Mouse (Mus musculus) heart, adult 2 months (tissue): ENCODE results near the gene Smndc1. TPM values are rescaled to one million over a fixed set of nuclear protein-coding genes. Genes with fewer than 3 reads are reported as not detected.
A peak's percentile ranks its signal among the peaks of the same experiment; 100 is the strongest.

Source experiments
- DNase-seq, 2 experiments: peaks; one replicate each; pipeline ENCODE4 v3.0.0; 2021
- H3K27ac ChIP-seq: fragments of 200-600 bp; 2 replicates; pipeline ENCODE4 v1.8.1; 2022
- H3K27me3 ChIP-seq: fragments of 200-500 bp; 2 replicates; pipeline ENCODE4 v1.6.1; 2012; ENCODE audit warnings: mild to moderate bottlenecking, low read length, inconsistent platforms, mixed read lengths; ENCODE audit not compliant: control insufficient read depth, insufficient read depth
- H3K36me3 ChIP-seq: fragments of 200-500 bp; 2 replicates; pipeline ENCODE4 v1.6.1; 2012; ENCODE audit warnings: low read length, inconsistent platforms; ENCODE audit not compliant: control insufficient read depth, insufficient read depth
- H3K4me1 ChIP-seq: fragments of 200-500 bp; 2 replicates; pipeline ENCODE4 v1.6.1; 2011; ENCODE audit warnings: low read length; ENCODE audit not compliant: control insufficient read depth, insufficient read depth
- H3K4me3 ChIP-seq: fragments of 200-600 bp; 2 replicates; pipeline ENCODE4 v1.8.1; 2022
- H3K79me2 ChIP-seq: fragments of 200-500 bp; replicated peaks from 2 replicates; pipeline ENCODE4 v1.6.1; 2012; ENCODE audit warnings: mild to moderate bottlenecking, inconsistent platforms, low read length, moderate library complexity, mixed read lengths; ENCODE audit not compliant: control insufficient read depth, insufficient read depth
- H3K9ac ChIP-seq: fragments of 200-500 bp; 2 replicates; pipeline ENCODE4 v1.6.1; 2012; ENCODE audit warnings: low read depth, mild to moderate bottlenecking, control low read depth, inconsistent platforms, low read length, mixed read lengths
- CTCF ChIP-seq: fragments of 200-600 bp; IDR thresholded peaks from 2 replicates; pipeline ENCODE4 v1.8.1; 2022; ENCODE audit warnings: antibody characterized with exemption, mild to moderate bottlenecking, moderate library complexity
- EP300 ChIP-seq: fragments of 200-500 bp; IDR thresholded peaks from 2 replicates; pipeline ENCODE4 v1.6.1; 2011; ENCODE audit warnings: low read depth, low read length, control low read depth; ENCODE audit not compliant: insufficient read depth
- POLR2A ChIP-seq: fragments of 200-500 bp; IDR thresholded peaks from 2 replicates; pipeline ENCODE4 v1.6.1; 2011; ENCODE audit warnings: mild to moderate bottlenecking, low read depth, low read length, control low read depth; ENCODE audit not compliant: insufficient read depth
- WGBS: fragments of 180-500 bp; shearing (Covaris S2); methylation state at CpG from one replicate; pipeline ENCODE4 v1.1.7; 2018; 5-methylcytosine and 5-hydroxymethylcytosine counted together
- intact Hi-C: fragments of 180-260 bp; cut with DNase I; formaldehyde crosslinking; loops from one replicate; pipeline ENCODE4 v1.15.1; 2025
- polyA plus RNA-seq: library from polyadenylated mRNA; depleted of rRNA; stranded (reverse); fragments of >200 nt; gene quantifications from 2 replicates; pipeline ENCODE4 v1.2.3, GENCODE M21; 2012
- total RNA-seq, 2 experiments: library from RNA; stranded (reverse); gene quantifications; 2 replicates each; pipeline ENCODE4 v1.2.3; 2021

Gene Smndc1
- total and polyA plus RNA-seq, 3 experiments: 6.2 to 35.5 (median 32.7) TPM

DNA sequence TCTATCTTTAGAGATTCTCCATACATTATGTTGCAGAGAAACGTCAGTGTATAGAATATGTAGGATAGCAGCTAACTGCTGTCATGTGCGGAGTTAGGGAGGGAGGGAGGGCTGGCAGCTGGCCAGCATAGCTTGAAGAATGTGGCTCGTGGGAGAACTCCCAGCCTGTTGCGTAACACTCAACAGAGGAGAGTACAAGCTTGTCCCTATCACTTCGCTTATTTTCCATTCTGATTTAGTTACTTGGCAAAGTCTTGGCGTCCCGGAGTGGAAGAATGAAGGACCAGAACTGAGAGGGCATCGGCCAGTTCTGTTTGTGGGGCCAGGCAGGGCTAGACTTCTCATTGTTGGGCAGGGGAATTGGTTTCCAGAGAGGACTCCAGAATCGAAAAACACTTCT is 25.4 kb downstream of the Smndc1 start:
- intact Hi-C loops: loop anchor here (5.0 kb wide), 1 partner anchor 358 kb away; no protein-coding TSS in a partner anchor
- 5% methylated on average over 9 of the region's 9 CpGs for WGBS
- TF ChIP-seq POLR2A: peak; percentile 48; the same call in 1 of the 2 replicates
- TF ChIP-seq EP300: peak; percentile 88
- no peak for TF ChIP-seq CTCF

DNA sequence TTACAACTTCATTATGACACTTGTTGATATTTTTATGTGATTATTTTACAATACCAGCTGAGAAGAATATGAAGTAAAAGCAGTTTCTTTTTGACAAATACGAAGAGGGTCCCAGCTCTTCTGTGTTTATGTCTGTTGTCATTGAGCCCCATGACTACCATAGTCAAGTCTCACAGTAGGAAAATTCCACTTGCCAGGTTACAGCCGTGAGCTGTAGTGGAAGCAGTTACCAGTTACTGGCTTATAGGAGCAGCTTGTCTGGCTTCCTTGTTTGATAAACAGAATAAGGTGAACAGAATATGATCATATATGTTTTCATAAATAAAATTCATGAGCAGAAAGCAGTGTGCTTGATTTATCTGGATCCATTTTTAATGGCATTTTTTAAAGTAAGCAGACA is 25.8 kb downstream of the Smndc1 start:
- H3K79me2 ChIP-seq: no peaks in the 10 kb centered on the region; the same call in 1 of the 2 replicates
- H3K27ac ChIP-seq: peak overlapping the region; percentile 76
- DNase-seq: no peak
- no peak overlapping the region for H3K9ac ChIP-seq
- TF ChIP-seq POLR2A (no peak), EP300 (no peak), CTCF (no peak)
- H3K36me3 ChIP-seq: peaks cover 8% of the 10 kb centered on the region
- no peaks in the 10 kb centered on the region for H3K27me3 ChIP-seq
- intact Hi-C loops: no loop called here
- WGBS: 26% methylated on average over 2 of the region's 2 CpGs
- peaks cover 10% of the 10 kb centered on the region for H3K4me1 ChIP-seq
- no peak overlapping the region for H3K4me3 ChIP-seq

More for the DNA sequence above, 25.4 kb downstream of the Smndc1 start:
- Histone ChIP-seq H3K36me3 (peaks cover 8% of the 10 kb centered on the region), H3K4me1 (peaks cover 10% of the 10 kb centered on the region), H3K27me3 (no peaks in the 10 kb centered on the region), H3K4me3 (peak overlapping the region; percentile 25; the same call in 1 of the 2 replicates), H3K9ac (peak overlapping the region; percentile 54; the same call in 1 of the 2 replicates), H3K27ac (peak overlapping the region; percentile 76), H3K79me2 (no peaks in the 10 kb centered on the region; the same call in 1 of the 2 replicates)
- DNase-seq: peak; percentile 77

DNA sequence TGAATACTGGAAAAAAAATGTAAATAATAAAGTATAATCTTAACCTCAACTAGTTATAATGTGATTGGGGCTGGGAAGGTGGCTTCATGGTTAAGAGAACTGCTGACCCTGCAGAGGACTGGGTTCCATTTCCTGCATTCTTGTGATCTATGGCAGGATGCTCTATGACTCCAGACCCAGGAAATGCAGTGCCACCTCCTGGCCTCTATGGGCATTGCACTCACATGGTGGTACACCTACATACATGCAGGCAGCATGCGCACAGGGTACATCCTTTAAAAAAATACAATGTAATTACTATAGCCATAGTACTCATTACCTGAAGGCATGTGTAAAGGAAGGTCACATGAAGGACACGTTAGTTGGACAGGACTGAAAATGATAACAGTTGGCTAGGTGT is 27.4 kb downstream of the Smndc1 start:
- DNase-seq: peak in 1 of 2 experiments; percentile 9
- intact Hi-C loops: no loop called here

DNA sequence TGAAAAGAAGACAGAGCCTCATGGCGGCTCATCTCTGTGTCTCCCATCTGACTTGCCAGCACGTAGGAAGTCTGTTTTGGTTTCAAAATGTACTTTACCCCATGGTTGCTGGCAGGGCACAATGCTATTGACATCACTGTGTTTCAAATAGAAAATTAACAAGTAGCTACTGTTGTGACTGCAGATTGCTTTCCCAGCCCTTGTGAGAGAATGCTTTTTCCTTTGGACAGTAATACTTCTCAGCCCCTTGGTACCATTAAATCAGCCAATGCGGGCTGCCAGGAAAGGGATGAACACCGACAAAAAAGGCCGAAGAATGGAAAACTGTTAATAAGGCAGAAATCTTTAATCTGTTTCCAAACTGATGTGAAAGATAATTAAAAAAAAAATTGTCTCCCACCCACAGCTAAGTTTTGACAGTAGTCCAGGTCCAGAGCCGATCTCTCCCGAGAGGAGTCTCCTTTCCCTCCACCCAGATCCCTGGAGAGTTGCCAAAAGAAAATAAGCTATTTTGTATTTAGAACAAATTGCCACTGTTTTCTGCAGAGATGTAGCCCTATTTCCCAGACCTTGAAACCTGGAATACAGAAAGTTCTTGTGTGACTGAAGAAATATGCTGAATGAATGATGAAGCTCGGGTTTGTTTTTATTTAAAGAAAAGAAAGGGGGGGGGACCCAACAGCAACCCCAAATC is 30.0 kb downstream of the Smndc1 start:
- WGBS: 26% methylated on average over 8 of the region's 8 CpGs
- peak in 1 of 2 experiments; percentile 17 for DNase-seq
- peak overlapping the region; percentile 47 for H3K27ac ChIP-seq
- peak overlapping the region; percentile 33 for H3K4me3 ChIP-seq
- no peaks in the 10 kb centered on the region for H3K79me2 ChIP-seq
- H3K36me3 ChIP-seq: peaks cover 5% of the 10 kb centered on the region
- no peaks in the 10 kb centered on the region for H3K27me3 ChIP-seq
- H3K4me1 ChIP-seq: peaks cover 6% of the 10 kb centered on the region
- peak overlapping the region; percentile 49 for H3K9ac ChIP-seq
- no peak for TF ChIP-seq CTCF
- no peak for TF ChIP-seq EP300
- no peak for TF ChIP-seq POLR2A
- intact Hi-C loops: no loop called here

More for the DNA sequence above, 27.4 kb downstream of the Smndc1 start:
- no peak overlapping the region for H3K4me3 ChIP-seq
- no peaks in the 10 kb centered on the region for H3K27me3 ChIP-seq
- TF ChIP-seq EP300 (no peak), POLR2A (no peak), CTCF (peak; percentile 57)
- no peaks in the 10 kb centered on the region for H3K79me2 ChIP-seq
- H3K36me3 ChIP-seq: peaks cover 8% of the 10 kb centered on the region
- no peak overlapping the region for H3K27ac ChIP-seq
- H3K4me1 ChIP-seq: peaks cover 11% of the 10 kb centered on the region
- H3K9ac ChIP-seq: no peak overlapping the region
- 46% methylated on average over 2 of the region's 2 CpGs for WGBS

DNA sequence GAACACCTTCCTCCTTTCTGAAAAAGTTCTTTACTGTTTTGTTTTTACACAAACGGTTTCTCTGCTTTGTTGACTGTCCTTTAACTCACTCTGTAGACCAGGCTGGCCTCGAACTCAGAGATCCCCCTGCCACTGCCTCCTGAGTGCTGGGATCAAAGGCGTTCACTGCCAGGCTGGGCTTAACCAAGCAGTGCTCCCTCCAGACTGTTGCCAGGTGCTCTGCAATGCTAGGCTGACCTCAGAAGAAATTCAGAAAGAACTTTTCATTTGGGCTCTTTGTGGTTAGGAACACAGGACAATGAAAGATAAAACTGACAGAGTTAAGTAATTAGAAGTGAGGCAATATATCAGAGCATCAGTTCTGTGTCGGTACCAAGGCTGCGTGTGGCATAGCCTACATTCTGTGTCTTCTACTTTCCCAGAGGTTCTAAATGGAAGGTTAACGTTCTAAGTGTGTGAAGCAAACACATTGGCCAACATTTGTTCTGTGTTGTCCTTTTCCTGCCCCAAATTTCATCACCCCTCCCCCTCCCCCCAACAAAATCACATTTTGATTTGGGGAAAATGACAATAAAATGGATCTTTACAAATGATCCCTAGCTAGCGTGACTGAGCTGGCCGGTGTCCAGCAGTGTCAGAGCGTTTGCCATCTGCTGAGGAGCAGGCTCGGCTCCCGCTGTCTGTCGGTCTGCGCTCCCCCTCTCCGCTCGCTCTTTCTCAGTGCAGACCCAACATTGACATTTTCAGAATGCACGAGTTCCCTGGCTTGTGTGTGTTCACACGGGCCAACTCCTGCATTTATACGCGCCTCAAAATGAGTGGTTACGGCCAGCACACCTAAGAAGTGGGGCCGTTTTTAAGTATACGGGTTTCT is 31.0 kb downstream of the Smndc1 start:
- H3K9ac ChIP-seq: peak overlapping the region; percentile 40; the same call in 1 of the 2 replicates
- 51% methylated on average over 22 of the region's 22 CpGs for WGBS

More for the DNA sequence above, 31.0 kb downstream of the Smndc1 start:
- H3K36me3 ChIP-seq: no peaks in the 10 kb centered on the region; the same call in 1 of the 2 replicates
- intact Hi-C loops: no loop called here
- H3K79me2 ChIP-seq: no peaks in the 10 kb centered on the region
- TF ChIP-seq POLR2A (no peak), EP300 (no peak), CTCF (no peak)
- DNase-seq: peak; percentile 34 to 65
- H3K4me3 ChIP-seq: peak overlapping the region; percentile 33
- peaks cover 4% of the 10 kb centered on the region for H3K4me1 ChIP-seq
- H3K27me3 ChIP-seq: no peaks in the 10 kb centered on the region
- H3K27ac ChIP-seq: peak overlapping the region; percentile 47
